Mouse (Mus musculus): Measurements from ENCODE around the gene Ddx42. TPM values are rescaled to one million over a fixed set of nuclear protein-coding genes. Genes with fewer than 3 reads are reported as not detected.
"Not testable (repeated sequence)": the region's sequence is repeated elsewhere in the genome, so short reads cannot be mapped to it uniquely, and the experiment has no call there.

Gene Ddx42
- polyA plus RNA-seq, 1 experiment = not detected

DNA sequence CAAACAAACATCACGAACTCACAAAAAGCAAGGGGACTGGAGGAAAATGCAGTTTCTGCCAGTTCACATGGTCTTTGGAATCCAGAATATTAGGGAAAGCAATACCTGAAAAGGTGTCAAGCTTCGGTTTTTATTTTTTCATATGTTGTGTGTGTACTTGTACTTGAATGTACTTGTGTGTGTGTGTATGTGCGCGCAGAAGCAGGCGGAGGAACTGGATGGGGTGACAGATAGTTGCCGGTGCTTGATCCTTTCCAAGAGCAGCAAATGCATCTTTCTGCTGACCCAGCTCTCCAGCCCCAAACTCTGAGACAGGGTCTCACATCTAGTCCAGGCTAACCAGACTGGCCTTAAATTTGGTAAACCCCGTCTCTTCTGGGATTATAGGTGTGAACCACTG lies 21.8 kb upstream of the Ddx42 start:
- 89% methylated on average over 7 of the region's 7 CpGs for WGBS
- Histone ChIP-seq H3K4me1 (ENCODE audit: control insufficient read depth, insufficient read depth, low read length) (no peaks in the 10 kb centered on the region; the same call in 1 of the 2 replicates), H3K4me3 (ENCODE audit: insufficient read depth, low read depth, low read length) (no peak overlapping the region), H3K27ac (ENCODE audit: insufficient read depth, low read depth, low read length) (no peak overlapping the region)
- no peak for TF ChIP-seq POLR2A (IDR thresholded peaks at IDR 0.05; ENCODE audit: insufficient read depth, low read depth, low read length)
- no peak for TF ChIP-seq CTCF (IDR thresholded peaks at IDR 0.05; ENCODE audit: insufficient read depth, low read depth, low read length)

DNA sequence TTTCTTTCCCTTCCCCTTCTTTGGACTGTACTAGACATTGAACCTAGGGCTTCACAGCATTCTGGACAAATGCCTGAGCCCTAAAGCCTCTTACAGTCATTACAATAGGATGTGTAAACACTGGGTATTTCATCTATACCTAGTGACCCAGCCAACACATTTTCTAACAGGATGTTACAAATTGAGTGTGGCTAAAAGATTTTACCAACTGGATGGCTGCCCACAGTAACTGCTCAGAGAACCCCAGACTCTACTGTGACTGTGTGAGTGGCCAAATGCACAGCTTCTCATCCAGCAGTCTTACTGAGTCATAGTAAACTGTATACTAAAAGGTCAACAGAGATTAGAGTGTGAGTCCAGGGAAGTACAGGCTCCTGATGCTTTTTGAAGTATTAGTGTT lies 21.4 kb upstream of the Ddx42 start:
- TF ChIP-seq POLR2A (IDR thresholded peaks at IDR 0.05; ENCODE audit: insufficient read depth, low read depth, low read length) (no peak), CTCF (IDR thresholded peaks at IDR 0.05; ENCODE audit: insufficient read depth, low read depth, low read length) (no peak)

DNA sequence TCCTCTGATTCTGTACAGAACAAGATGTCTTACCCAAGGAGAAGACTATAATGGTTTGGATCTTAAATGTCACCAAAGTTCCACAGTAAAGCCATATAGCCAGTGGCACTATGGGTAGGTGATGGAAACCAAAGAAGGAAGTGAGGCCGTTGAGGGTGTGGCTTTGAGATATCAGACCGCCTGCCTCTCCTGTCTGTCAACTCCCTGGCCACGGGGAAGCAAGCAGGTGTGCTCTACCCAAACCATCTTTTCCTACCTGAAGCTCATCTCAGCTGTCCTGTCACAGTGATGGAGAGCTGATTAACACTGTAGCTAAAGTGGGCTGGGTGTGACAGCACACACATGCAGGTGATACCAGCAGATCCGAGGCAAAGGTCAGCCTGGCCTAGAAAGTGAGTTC lies 18.4 kb upstream of the Ddx42 start:
- no peak overlapping the region for H3K27ac ChIP-seq (ENCODE audit: insufficient read depth, low read depth, low read length)
- 88% methylated on average over 4 of the region's 4 CpGs for whole genome bisulfite sequencing
- H3K4me1 ChIP-seq (ENCODE audit: control insufficient read depth, insufficient read depth, low read length) = no peaks in the 10 kb centered on the region
- TF ChIP-seq CTCF (IDR thresholded peaks at IDR 0.05; ENCODE audit: insufficient read depth, low read depth, low read length) (no peak), POLR2A (IDR thresholded peaks at IDR 0.05; ENCODE audit: insufficient read depth, low read depth, low read length) (no peak)
- H3K4me3 ChIP-seq (ENCODE audit: insufficient read depth, low read depth, low read length) = no peak overlapping the region

More for the DNA sequence above, 21.4 kb upstream of the Ddx42 start:
- Histone ChIP-seq H3K4me1 (ENCODE audit: control insufficient read depth, insufficient read depth, low read length) (no peaks in the 10 kb centered on the region; the same call in 1 of the 2 replicates), H3K4me3 (ENCODE audit: insufficient read depth, low read depth, low read length) (no peak overlapping the region), H3K27ac (ENCODE audit: insufficient read depth, low read depth, low read length) (no peak overlapping the region)

DNA sequence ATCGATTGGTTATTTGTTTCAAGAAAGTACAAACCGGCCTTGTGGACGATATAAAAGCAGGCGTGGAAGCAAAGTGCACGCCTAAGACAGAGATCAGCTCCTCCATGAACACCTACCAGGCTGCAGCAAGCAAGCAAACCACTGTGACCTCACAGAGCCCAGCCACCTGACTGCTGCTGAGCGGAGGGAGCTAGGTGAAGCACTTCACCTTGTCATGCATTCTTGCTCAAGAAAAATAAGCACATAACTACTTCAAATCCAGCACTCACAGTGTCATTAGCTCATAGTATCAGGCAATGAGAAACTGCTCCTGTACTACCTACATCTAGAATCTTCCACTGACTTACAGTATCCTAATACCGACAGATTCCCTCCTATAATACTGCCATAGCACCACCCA lies 16.7 kb upstream of the Ddx42 start:
- 88% methylated on average over 7 of the region's 7 CpGs for WGBS
- H3K4me1 ChIP-seq (ENCODE audit: control insufficient read depth, insufficient read depth, low read length); H3K4me3 ChIP-seq (ENCODE audit: insufficient read depth, low read depth, low read length): not testable (repeated sequence)

DNA sequence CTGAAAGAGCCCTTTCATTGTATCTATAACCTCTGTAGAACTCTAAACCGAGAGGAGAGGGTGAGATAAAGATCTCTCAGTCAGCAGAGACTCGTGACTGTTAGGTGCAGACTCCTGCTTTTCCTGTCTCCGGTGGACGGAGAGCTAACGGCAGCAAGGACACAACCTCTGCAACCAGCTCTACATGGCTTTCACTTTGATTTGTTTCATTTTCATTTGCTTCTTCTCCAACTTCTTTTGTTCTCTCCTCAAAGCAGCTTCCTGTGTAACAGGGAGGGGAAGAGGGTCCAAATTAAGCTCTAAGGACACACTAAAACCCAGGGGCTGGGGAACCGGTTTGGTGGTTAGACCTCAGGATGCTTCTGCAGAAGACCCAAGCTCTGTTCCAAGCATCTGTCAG lies 16.0 kb upstream of the Ddx42 start:
- WGBS = 74% methylated on average over 6 of the region's 6 CpGs
- no peaks in the 10 kb centered on the region for H3K4me1 ChIP-seq (ENCODE audit: control insufficient read depth, insufficient read depth, low read length)
- H3K27ac ChIP-seq (ENCODE audit: insufficient read depth, low read depth, low read length) = no peak overlapping the region
- no peak overlapping the region for H3K4me3 ChIP-seq (ENCODE audit: insufficient read depth, low read depth, low read length)
- TF ChIP-seq POLR2A (IDR thresholded peaks at IDR 0.05; ENCODE audit: insufficient read depth, low read depth, low read length) (no peak), CTCF (IDR thresholded peaks at IDR 0.05; ENCODE audit: insufficient read depth, low read depth, low read length) (no peak)

More for the DNA sequence above, 16.7 kb upstream of the Ddx42 start:
- not testable (repeated sequence) for H3K27ac ChIP-seq (ENCODE audit: insufficient read depth, low read depth, low read length)

DNA sequence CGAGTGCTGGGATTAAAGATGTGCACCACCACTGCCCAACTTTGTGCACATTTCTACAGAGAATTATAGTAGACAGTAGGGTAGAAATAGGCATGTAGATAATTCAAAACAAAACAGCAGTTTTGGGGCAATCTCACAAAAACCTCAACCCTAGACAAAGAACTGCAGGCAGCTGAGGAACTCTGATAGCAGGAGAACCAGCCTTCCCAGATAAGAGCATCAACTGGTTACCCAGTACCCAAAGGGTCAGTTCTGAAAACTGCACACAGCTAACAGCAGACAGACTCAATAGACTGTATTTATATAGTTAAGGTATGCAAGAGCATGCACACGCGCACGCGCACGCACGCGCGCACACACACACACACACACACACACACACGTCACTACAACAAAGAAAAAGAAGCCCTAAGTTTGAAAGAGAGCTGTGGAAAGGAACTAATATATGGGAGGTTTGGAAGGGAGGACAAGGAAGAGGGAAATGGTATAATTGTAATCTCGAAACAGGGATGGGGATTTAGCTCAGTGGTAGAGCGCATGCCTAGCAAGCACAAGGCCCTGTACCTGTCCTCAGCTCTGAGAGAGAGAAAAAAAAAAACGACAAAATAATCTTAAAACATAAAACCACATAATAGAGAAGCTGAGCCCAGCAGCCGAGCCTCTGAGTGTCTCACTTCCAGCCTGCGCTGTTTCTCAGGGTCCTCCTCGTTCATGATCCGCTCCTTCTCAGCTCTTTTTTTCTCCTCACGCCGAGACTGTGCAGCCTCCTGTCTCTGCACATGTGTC lies 15.2 kb upstream of the Ddx42 start:
- TF ChIP-seq POLR2A (IDR thresholded peaks at IDR 0.05; ENCODE audit: insufficient read depth, low read depth, low read length) (no peak), CTCF (IDR thresholded peaks at IDR 0.05; ENCODE audit: insufficient read depth, low read depth, low read length) (no peak)
- Histone ChIP-seq H3K4me3 (ENCODE audit: insufficient read depth, low read depth, low read length) (no peak overlapping the region), H3K27ac (ENCODE audit: insufficient read depth, low read depth, low read length) (no peak overlapping the region), H3K4me1 (ENCODE audit: control insufficient read depth, insufficient read depth, low read length) (no peaks in the 10 kb centered on the region)
- 91% methylated on average over 19 of the region's 19 CpGs for WGBS

DNA sequence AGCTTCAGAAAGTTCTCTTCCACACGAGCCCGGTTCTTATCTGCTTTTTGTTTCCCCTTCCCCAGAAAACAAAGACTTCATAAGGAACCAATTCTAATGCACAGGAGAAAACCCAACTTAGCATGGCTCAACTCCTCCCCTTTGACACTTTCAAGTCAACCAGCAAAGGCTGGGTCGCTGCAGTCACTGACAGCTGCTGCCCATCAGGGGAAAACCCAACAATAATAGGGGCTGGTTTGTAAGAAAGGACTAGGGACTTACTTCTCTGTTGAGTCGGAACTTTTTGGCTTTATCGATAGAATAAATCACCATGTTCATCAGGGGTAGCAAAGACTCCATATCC lies 14.6 kb upstream of the Ddx42 start, which contains the start of gene Strada:
Gene Strada, minus strand, starts transcription at position 46 of the 343 bp plus-strand sequence.
- no peak for TF ChIP-seq POLR2A (IDR thresholded peaks at IDR 0.05; ENCODE audit: insufficient read depth, low read depth, low read length)
- no peak for TF ChIP-seq CTCF (IDR thresholded peaks at IDR 0.05; ENCODE audit: insufficient read depth, low read depth, low read length)
- H3K4me3 ChIP-seq (ENCODE audit: insufficient read depth, low read depth, low read length) = no peak within 1 kb of the TSS
- no peaks in the 10 kb centered on the region for H3K4me1 ChIP-seq (ENCODE audit: control insufficient read depth, insufficient read depth, low read length)
- no peak within 1 kb of the TSS for H3K27ac ChIP-seq (ENCODE audit: insufficient read depth, low read depth, low read length)
- WGBS = 84% methylated on average over 5 of the region's 5 CpGs

DNA sequence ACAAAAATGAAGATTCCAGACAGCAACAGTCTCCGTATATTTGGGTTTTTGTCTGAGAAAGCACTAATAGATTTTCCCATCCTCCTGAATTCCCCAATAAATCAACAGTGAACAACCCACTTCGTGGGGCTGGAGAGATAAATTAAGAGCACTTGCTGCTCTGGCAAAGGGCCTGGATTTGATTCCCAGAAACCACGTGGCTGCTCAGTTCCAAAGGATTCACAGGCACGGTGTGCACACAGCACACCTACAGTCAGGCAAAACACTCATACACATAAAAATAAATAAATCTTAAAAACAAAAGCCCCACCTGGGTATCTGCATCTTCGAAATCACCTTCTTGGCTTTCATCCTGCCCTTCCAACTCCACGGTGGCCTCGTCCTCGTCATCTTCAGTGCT lies 4.0 kb upstream of the Ddx42 start:
- Histone ChIP-seq H3K27ac (ENCODE audit: insufficient read depth, low read depth, low read length) (no peak overlapping the region), H3K4me3 (ENCODE audit: insufficient read depth, low read depth, low read length) (no peak overlapping the region), H3K4me1 (ENCODE audit: control insufficient read depth, insufficient read depth, low read length) (peaks cover 6% of the 10 kb centered on the region)
- TF ChIP-seq POLR2A (IDR thresholded peaks at IDR 0.05; ENCODE audit: insufficient read depth, low read depth, low read length) (no peak), CTCF (IDR thresholded peaks at IDR 0.05; ENCODE audit: insufficient read depth, low read depth, low read length) (no peak)
- 73% methylated on average over 8 of the region's 8 CpGs for WGBS

DNA sequence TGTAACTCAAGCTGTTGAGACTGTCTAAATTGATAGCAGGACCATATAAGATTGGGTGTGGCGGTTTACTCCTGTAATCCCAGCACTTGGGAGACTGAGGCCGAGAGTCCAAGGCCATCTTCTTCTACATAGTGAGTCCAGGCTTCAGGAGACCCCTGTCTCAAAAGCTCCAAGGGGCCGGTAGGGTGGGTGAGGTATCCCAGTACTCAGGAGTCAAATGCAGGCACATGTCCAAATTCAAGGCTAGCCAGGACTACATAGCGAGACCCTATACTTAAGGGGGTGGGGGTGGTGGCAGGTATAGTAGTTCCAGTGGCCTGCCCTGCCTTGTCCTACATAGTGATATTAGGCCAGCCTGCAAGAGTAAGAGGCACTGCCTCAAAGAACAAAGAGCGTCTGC lies 1.9 kb upstream of the Ddx42 start:
- Histone ChIP-seq H3K27ac (ENCODE audit: insufficient read depth, low read depth, low read length) (no peak overlapping the region), H3K4me1 (ENCODE audit: control insufficient read depth, insufficient read depth, low read length) (peaks cover 7% of the 10 kb centered on the region), H3K4me3 (ENCODE audit: insufficient read depth, low read depth, low read length) (no peak overlapping the region)
- 88% methylated on average over 5 of the region's 5 CpGs for WGBS
- TF ChIP-seq CTCF (IDR thresholded peaks at IDR 0.05; ENCODE audit: insufficient read depth, low read depth, low read length) (no peak), POLR2A (IDR thresholded peaks at IDR 0.05; ENCODE audit: insufficient read depth, low read depth, low read length) (no peak)
